Mouse (Mus musculus) ES-Bruce4 (cell line): ENCODE data around the gene Ptdss2. TPM values are rescaled to one million over a fixed set of nuclear protein-coding genes. Genes with fewer than 3 reads are reported as not detected.
A peak's percentile ranks its signal among the peaks of the same experiment; 100 is the strongest.

Experiments
- H3K27ac ChIP-seq: 2 replicates; pipeline ENCODE4 v1.5.1; 2012; ENCODE audit warnings: low read length, inconsistent platforms; ENCODE audit not compliant: insufficient read depth
- H3K27me3 ChIP-seq: 2 replicates; pipeline ENCODE4 v1.6.1; 2012; ENCODE audit warnings: mild to moderate bottlenecking, low read length, inconsistent platforms; ENCODE audit not compliant: control insufficient read depth, poor library complexity, insufficient read depth, severe bottlenecking
- H3K36me3 ChIP-seq: 2 replicates; pipeline ENCODE4 v1.6.1; 2012; ENCODE audit warnings: inconsistent platforms, mild to moderate bottlenecking, low read length, moderate library complexity; ENCODE audit not compliant: control insufficient read depth, poor library complexity, insufficient read depth, severe bottlenecking
- H3K4me1 ChIP-seq: one replicate; pipeline ENCODE4 v1.8.1; 2011; ENCODE audit warnings: low read length; ENCODE audit not compliant: control insufficient read depth, insufficient read depth
- H3K4me3 ChIP-seq: 2 replicates; pipeline ENCODE4 v1.5.1; 2011; ENCODE audit warnings: low read depth, mild to moderate bottlenecking, low read length
- H3K9ac ChIP-seq: 2 replicates; pipeline ENCODE4 v1.6.1; 2012; ENCODE audit warnings: low read depth, mild to moderate bottlenecking, inconsistent platforms; ENCODE audit not compliant: poor library complexity, severe bottlenecking
- H3K9me3 ChIP-seq: replicated peaks from 2 replicates; pipeline ENCODE4 v1.6.1; 2012; ENCODE audit warnings: mild to moderate bottlenecking, low read length, inconsistent platforms; ENCODE audit not compliant: control insufficient read depth, poor library complexity, insufficient read depth, severe bottlenecking
- CTCF ChIP-seq: IDR thresholded peaks from one replicate; pipeline ENCODE4 v1.8.1; 2011; ENCODE audit warnings: low read depth, low read length
- EP300 ChIP-seq: IDR thresholded peaks from 2 replicates; pipeline ENCODE4 v1.6.1; 2011; ENCODE audit warnings: low read depth, low read length; ENCODE audit not compliant: insufficient read depth
- POLR2A ChIP-seq: IDR thresholded peaks from one replicate; pipeline ENCODE4 v1.8.1; 2011; ENCODE audit warnings: low read length; ENCODE audit not compliant: insufficient read depth
- polyA plus RNA-seq: library from polyadenylated mRNA; stranded (reverse); fragments of >200 nt; gene quantifications from 2 replicates; pipeline ENCODE4 v1.2.4, GENCODE M21; 2011; ENCODE audit warnings: low read depth; ENCODE audit not compliant: missing spikeins, insufficient read depth, insufficient read length

Ptdss2 gene
- polyA plus RNA-seq, 1 experiment = 55.3 TPM

GRCm38 (mm10) chr7:141167901-141168517 lies 45.8 kb downstream of the Ptdss2 start:
- no peak for TF ChIP-seq EP300
- no peak for TF ChIP-seq POLR2A
- no peak for TF ChIP-seq CTCF
- Histone ChIP-seq H3K4me3 (peak overlapping the region; percentile 53), H3K27ac (0 out of 2 replicates have a peak overlapping the region, but pooled peaks have one; percentile 2)

GRCm38 (mm10) chr7:141168518-141168953 lies 46.4 kb downstream of the Ptdss2 start:
- Histone ChIP-seq H3K27me3 (no peaks in the 10 kb centered on the region), H3K9ac (peak overlapping the region; percentile 51), H3K27ac (no peak overlapping the region)

More at GRCm38 (mm10) chr7:141167901-141168517, 45.8 kb downstream of the Ptdss2 start:
- Histone ChIP-seq H3K9ac (peak overlapping the region; percentile 51), H3K27me3 (no peaks in the 10 kb centered on the region), H3K4me1 (no peaks in the 10 kb centered on the region), H3K9me3 (no peaks in the 10 kb centered on the region), H3K36me3 (no peaks in the 10 kb centered on the region)

GRCm38 (mm10) chr7:141169300-141169699 lies 47.1 kb downstream of the Ptdss2 start:
- Histone ChIP-seq H3K27me3 (no peaks in the 10 kb centered on the region), H3K36me3 (no peaks in the 10 kb centered on the region), H3K27ac (no peak overlapping the region), H3K4me1 (no peaks in the 10 kb centered on the region), H3K9me3 (no peaks in the 10 kb centered on the region), H3K4me3 (no peak overlapping the region), H3K9ac (no peak overlapping the region)
- no peak for TF ChIP-seq EP300
- no peak for TF ChIP-seq CTCF
- TF ChIP-seq POLR2A = no peak

More at GRCm38 (mm10) chr7:141168518-141168953, 46.4 kb downstream of the Ptdss2 start:
- no peaks in the 10 kb centered on the region for H3K4me1 ChIP-seq
- no peaks in the 10 kb centered on the region for H3K36me3 ChIP-seq
- TF ChIP-seq POLR2A (no peak), CTCF (no peak)
- no peaks in the 10 kb centered on the region for H3K9me3 ChIP-seq
- H3K4me3 ChIP-seq = peak overlapping the region; percentile 53

- Histone ChIP-seq H3K4me1 (no peaks in the 10 kb centered on the region), H3K27ac (no peak overlapping the region), H3K9ac (no peak overlapping the region), H3K4me3 (no peak overlapping the region), H3K36me3 (no peaks in the 10 kb centered on the region), H3K27me3 (no peaks in the 10 kb centered on the region), H3K9me3 (no peaks in the 10 kb centered on the region)
- TF ChIP-seq CTCF (no peak), POLR2A (no peak), EP300 (no peak)
These were observed 47.7 kb downstream of the Ptdss2 start for GRCm38 (mm10) chr7:141169866-141170265.

DNA sequence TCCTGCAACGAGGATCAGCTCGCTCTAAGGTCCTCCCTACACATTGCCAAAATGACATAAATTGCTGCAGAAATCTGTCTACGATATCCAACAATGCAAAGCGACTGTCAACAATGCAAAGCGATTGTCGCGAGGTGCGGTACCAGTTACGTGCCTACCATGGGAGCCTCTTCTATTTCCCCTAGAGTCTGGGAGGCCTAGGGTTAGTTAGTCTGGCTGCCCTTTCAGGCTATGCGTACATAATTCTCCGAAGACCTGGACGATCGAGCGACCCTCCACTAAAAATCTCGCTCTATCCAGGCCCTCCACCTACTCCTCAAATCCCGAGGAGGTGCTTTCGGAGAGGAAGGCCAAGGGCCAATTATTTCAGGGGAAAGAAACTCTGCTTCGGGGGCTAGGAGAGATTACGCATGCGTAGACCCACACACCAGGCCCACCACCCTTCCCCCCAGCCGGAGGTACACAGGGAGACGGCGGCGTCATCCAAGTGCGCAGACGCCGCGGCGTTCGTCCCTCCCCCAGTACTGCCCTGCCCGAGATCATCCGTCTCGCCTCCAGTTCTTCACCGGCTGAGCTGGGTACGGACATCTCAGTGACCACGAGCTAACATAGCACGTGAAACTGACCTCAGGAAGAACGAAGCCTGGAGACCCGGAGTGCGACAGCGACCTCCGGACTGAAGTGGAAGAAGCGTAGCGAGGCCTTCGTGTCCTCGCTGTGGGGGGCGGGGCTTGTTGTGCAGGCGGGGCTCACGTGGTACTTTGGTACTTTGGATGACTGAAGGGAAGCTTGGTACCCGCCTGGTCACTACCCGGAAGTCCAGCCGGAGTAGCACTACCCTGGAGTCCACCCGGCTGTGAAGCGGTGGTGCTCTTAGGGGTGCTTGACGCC lies 50.2 kb downstream of the Ptdss2 start, which contains the start of gene Rnh1:
Gene Rnh1, minus strand, starts transcription at position 742 of the 891 bp plus-strand sequence.
- no peaks in the 10 kb centered on the region for H3K36me3 ChIP-seq
- H3K9me3 ChIP-seq = no peaks in the 10 kb centered on the region
- no peaks in the 10 kb centered on the region for H3K4me1 ChIP-seq
- H3K27me3 ChIP-seq = no peaks in the 10 kb centered on the region
- TF ChIP-seq CTCF (no peak), POLR2A (peak; percentile 65), EP300 (peak; percentile 59; the same call in 1 of the 2 replicates)
- peak within 1 kb of the TSS; percentile 41 for H3K9ac ChIP-seq
- H3K27ac ChIP-seq = peak within 1 kb of the TSS; percentile 63
- H3K4me3 ChIP-seq = peak within 1 kb of the TSS; percentile 79
